Mouse (Mus musculus) leukemia stem cell, adult 10-12 weeks (primary cell): ENCODE data around the gene Cfhr1. TPM values are rescaled to one million over a fixed set of nuclear protein-coding genes. Genes with fewer than 3 reads are reported as not detected.

Source experiments
- polyA plus RNA-seq: library from polyadenylated mRNA; stranded (reverse); fragments of >175 nt; gene quantifications from 2 replicates; pipeline ENCODE4 v1.2.3, GENCODE M21; 2012; ENCODE audit warnings: low replicate concordance

Gene Cfhr1
- not detected in 2 replicates for polyA plus RNA-seq

GRCm38 (mm10) chr1:139560024-139560423, at the start of gene Cfhr1:
Cfhr1 (minus strand) TSS chr1:139560272.

DNA sequence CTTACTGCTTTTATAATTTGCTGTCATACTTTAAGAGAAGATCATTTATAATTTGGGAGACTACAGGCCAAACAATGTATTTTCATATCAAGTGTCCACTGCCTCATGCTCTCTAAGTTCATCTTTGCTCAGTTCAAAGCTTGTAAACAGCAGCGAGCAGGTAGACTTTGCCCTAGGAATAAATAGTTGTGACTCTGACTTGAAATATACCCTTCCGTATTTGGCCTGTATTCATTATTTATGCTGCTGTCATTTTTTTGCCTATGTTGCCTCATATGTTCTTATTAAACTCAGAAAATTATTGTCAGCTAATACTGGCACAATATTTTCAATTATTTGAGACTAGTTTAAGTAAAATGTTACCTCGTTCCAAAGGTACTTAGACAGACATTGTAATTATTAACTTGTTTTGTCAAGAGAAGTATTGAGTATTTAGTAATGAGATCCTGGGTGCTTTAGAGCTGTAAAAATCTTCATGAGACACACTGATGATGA, 58.8 kb downstream of the Cfhr1 start, which contains the start of gene F13b:
Gene F13b (plus strand): TSS at position 445 of the 495 bp plus-strand sequence.

Other genes with a start within 250 kb of the Cfhr1 start
- not detected in 2 replicates for gene Crb1, start 183.2 kb downstream of the Cfhr1 start, polyA plus RNA-seq
- gene Zbtb41, start 138.0 kb downstream of the Cfhr1 start, polyA plus RNA-seq, result 0.12 and 0.48 TPM in 2 replicates
- 3.9 and 4.2 TPM in 2 replicates for gene Aspm, start 105.5 kb downstream of the Cfhr1 start, polyA plus RNA-seq
- gene F13b, start 58.6 kb downstream of the Cfhr1 start, polyA plus RNA-seq, result not detected in 2 replicates
- gene Gm4788, start 221.0 kb upstream of the Cfhr1 start, polyA plus RNA-seq, result not detected in 2 replicates